Mouse (Mus musculus): ENCODE measurements around the gene Efemp2. TPM values are rescaled to one million over a fixed set of nuclear protein-coding genes. Genes with fewer than 3 reads are reported as not detected.
"Not testable (repeated sequence)": the region's sequence is repeated elsewhere in the genome, so short reads cannot be mapped to it uniquely, and the experiment has no call there.

Efemp2 gene
- polyA plus RNA-seq, 1 experiment from 2014 or later: 145 TPM

DNA sequence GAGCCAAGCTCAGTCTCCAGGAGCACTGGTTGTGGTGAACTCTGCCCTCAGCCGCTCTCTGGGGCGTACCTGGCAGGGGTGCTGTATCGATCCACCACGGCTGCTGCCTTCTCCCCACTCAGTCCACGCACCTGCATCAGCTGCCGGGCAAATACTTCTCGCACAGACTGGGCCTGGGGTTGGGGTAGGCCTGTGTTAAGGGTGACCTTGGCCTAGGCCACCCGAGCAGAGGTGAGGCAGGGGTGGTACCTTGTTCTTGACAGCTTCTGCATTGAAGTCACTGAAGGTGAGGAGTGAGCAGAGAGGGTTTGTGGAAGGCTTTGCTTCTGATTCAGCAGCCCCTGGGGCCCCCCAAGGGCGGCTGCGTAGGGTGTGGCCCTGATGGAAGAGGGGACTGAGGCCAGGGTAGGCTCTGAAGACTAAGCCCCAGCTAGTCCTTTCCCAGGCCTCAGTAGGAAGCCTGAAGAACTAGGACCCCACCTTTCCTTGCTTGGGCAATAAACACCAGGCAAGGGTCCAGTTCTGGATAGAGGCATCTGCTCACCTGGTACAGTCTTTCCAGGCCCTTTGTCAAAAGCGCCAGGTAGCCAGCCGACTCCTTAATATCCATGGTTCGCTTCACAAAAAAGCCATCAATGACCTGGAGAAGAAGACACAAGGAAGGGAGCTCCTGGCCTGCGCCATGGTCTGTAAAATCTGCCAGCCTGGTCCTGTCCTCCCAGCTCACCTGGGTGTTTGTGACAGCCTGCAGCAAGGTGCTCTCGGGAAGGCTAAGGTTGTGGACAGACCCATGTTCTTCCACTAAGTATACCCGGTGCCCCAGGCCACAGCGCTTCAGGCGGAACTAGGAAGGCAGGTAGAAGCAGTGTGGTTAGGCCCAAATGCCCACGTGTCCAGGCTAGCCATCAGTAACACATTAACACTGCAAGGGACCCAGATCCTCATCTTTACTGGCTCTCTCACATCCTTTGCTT, 9.9 kb downstream of the Efemp2 start:
- Histone ChIP-seq H3K9ac (no peak overlapping the region), H3K36me3 (peaks cover 73% of the 10 kb centered on the region), H3K9me3 (no peaks in the 10 kb centered on the region), H3K4me1 (peaks cover 14% of the 10 kb centered on the region), H3K4me2 (replicated peaks) (no peak overlapping the region), H3K27me3 (no peaks in the 10 kb centered on the region), H3K27ac (no peak overlapping the region), H3K4me3 (no peak overlapping the region)
- no peak for ATAC-seq (ENCODE audit: insufficient number of reproducible peaks, insufficient read depth, low FRiP score, low TSS enrichment)
- 92% methylated on average over 19 of the region's 19 CpGs for WGBS

DNA sequence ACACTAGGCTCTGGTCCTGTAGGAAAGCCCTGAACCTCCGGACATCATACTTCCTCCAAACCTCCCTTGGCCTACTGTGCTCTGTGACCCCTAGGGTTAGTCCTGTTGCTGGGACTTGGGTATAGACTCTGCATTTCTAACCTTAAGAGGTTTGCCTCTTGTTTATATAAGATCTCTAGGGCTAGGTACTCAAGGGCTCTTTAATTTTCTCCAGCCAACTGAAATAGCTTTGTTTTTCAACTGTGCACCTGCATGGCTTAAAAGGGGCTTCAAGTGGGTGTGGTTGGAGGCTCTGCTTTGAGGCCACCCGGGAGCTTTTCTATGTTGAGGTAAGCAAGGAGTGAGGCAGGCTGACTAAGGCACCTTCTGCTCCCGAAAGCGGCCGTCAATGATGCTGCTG, 10.7 kb downstream of the Efemp2 start:
- peaks cover 66% of the 10 kb centered on the region for H3K36me3 ChIP-seq
- no peak overlapping the region for H3K9ac ChIP-seq
- H3K9me3 ChIP-seq: no peaks in the 10 kb centered on the region
- ATAC-seq (ENCODE audit: insufficient number of reproducible peaks, insufficient read depth, low FRiP score, low TSS enrichment): no peak
- 94% methylated on average over 5 of the region's 5 CpGs for WGBS
- H3K27me3 ChIP-seq: no peaks in the 10 kb centered on the region
- no peak overlapping the region for H3K27ac ChIP-seq
- H3K4me1 ChIP-seq: peaks cover 14% of the 10 kb centered on the region
- H3K4me2 ChIP-seq (replicated peaks): no peak overlapping the region
- H3K4me3 ChIP-seq: no peak overlapping the region

DNA sequence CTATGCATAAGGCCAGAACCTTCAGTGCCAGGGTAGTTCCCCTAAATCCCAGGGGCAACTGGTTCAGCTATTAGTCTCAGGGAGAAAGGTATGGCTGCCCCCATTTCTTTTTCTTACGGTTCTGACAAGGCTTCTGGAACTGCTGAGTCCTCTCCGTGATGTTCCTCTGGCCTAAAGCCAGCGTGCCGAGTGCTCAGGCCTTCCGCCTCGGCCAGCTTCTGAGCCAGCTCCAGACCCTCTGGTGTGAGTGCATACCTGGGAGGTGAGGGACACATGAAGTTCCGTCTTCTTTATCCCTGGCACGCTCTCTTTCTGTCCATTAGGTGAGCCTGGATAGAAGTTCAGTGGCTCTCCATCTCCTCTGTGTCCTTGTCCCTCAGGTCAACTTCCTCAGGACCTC, 11.6 kb downstream of the Efemp2 start:
- H3K4me1 ChIP-seq: peaks cover 14% of the 10 kb centered on the region
- H3K27ac ChIP-seq: no peak overlapping the region
- no peak for ATAC-seq (ENCODE audit: insufficient number of reproducible peaks, insufficient read depth, low FRiP score, low TSS enrichment)
- H3K9me3 ChIP-seq: no peaks in the 10 kb centered on the region
- no peak overlapping the region for H3K9ac ChIP-seq
- no peaks in the 10 kb centered on the region for H3K27me3 ChIP-seq
- H3K36me3 ChIP-seq: peaks cover 59% of the 10 kb centered on the region
- H3K4me3 ChIP-seq: no peak overlapping the region
- 93% methylated on average over 8 of the region's 8 CpGs for WGBS
- no peak overlapping the region for H3K4me2 ChIP-seq (replicated peaks)

DNA sequence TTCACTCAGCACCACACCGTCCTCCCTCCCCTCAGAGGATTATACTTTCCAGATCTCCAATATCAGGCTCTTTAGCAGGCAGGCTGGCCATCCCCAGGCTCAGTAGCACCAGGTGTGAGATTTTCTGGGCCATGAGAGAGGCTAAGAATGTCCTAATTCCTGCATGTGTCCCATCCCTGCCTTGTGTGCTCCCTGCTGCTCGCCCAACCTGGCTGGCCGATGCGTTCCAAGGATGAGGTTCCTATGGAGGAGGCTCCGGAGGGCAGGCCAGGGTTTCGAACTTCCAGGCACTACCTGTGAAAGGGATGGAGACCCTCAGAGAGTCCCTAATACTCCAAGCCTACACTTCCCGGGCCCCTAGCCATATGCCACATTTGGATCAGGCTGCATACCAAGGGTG, 12.1 kb downstream of the Efemp2 start:
- no peak overlapping the region for H3K27ac ChIP-seq
- H3K9me3 ChIP-seq: no peaks in the 10 kb centered on the region
- no peak overlapping the region for H3K9ac ChIP-seq
- 91% methylated on average over 7 of the region's 7 CpGs for WGBS
- peaks cover 14% of the 10 kb centered on the region for H3K4me1 ChIP-seq
- H3K4me3 ChIP-seq: no peak overlapping the region
- peaks cover 55% of the 10 kb centered on the region for H3K36me3 ChIP-seq
- H3K4me2 ChIP-seq (replicated peaks): no peak overlapping the region
- no peak for ATAC-seq (ENCODE audit: insufficient number of reproducible peaks, insufficient read depth, low FRiP score, low TSS enrichment)
- no peaks in the 10 kb centered on the region for H3K27me3 ChIP-seq

DNA sequence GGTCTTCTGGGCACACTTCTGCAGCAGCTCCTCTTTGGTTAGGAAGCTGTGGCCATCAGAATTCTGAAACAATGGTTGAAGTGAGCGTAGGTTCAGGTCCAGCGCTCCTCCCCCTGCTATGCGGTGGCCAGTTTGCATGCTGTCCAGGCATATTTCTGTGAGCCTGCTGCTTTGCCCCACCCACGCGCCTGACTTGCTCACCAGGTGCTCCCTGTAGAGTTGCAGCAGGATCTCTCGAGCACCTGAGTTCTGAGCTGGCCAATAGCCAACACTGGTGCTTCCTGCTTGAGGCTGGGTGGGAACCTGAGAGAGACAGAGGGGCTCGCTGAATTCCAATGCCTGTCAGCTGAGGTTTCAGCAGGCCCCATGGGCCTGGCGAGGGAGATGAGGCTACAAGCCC, 12.5 kb downstream of the Efemp2 start:
- Histone ChIP-seq H3K9ac (no peak overlapping the region), H3K27ac (no peak overlapping the region), H3K4me2 (replicated peaks) (0 out of 2 replicates have a peak overlapping the region, but pooled peaks have one; percentile 81), H3K36me3 (peaks cover 50% of the 10 kb centered on the region), H3K4me3 (no peak overlapping the region), H3K27me3 (no peaks in the 10 kb centered on the region), H3K9me3 (no peaks in the 10 kb centered on the region), H3K4me1 (peaks cover 14% of the 10 kb centered on the region)
- no peak for ATAC-seq (ENCODE audit: insufficient number of reproducible peaks, insufficient read depth, low FRiP score, low TSS enrichment)
- 80% methylated on average over 8 of the region's 8 CpGs for WGBS

DNA sequence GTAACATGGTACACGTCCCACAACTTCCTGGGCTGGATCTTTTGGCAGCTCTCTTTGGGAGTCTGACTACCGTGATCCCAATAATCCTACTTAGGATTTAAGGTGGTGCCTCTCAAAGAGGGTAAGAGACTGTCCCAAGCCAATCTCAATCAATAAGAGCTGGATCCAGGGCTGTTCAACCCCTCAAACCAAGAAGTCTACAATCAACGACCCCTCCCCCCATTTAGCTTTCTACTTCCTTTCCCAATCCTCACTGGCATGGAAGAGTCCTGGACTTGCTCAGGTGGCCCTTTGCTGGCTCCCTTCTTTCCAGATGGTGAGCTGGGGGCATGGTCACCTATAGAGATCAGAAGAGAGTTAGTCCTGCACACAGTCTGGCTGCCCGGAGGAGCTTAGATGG, 13.0 kb downstream of the Efemp2 start:
- ATAC-seq (ENCODE audit: insufficient number of reproducible peaks, insufficient read depth, low FRiP score, low TSS enrichment): no peak
- Histone ChIP-seq H3K4me2 (replicated peaks) (peak overlapping the region; percentile 81), H3K27ac (0 out of 2 replicates have a peak overlapping the region, but pooled peaks have one; percentile 98), H3K9ac (no peak overlapping the region), H3K36me3 (peaks cover 46% of the 10 kb centered on the region), H3K4me1 (peaks cover 15% of the 10 kb centered on the region), H3K4me3 (0 out of 2 replicates have a peak overlapping the region, but pooled peaks have one; percentile 51), H3K27me3 (no peaks in the 10 kb centered on the region), H3K9me3 (no peaks in the 10 kb centered on the region)
- WGBS: 91% methylated on average over 4 of the region's 4 CpGs

DNA sequence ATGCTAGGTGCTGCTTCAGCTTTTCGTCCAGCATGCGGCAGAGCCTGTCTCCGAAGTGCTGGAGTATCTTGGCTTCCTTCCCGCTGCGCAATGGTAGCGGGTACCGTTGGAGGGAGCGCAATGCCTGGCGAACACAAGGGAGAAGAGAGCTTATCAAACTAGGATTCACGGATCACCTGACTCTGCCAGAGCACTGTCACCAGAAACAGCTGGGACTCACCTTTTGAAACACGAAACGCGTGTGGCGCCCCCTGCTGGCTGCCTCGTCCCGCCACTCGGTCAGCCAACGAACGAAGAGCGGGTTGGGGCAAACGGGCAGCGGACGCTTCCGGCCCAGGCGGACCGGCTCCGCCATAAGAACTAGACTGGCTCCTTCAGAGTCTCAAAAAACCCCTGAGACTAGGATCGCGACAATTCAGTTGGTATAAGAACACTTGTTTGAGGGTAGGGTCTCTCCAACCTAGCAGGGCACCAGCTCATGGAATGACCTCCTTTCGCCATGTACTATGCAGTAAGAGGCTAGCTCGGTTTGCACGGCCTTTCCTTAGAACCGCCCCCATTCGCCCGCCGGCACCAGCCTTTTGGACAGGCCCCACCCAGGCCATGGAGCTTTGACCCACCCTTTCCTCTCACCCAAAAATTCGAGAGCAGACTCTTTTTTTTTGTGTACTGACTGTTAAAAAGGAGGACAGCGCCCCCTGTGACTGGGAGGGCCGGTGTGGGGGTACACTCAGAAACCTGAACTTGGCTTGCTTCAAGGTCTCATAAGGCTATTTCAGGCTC, 14.2 kb downstream of the Efemp2 start, which contains the start of gene Mus81:
Mus81 (minus strand) TSS at position 635 of the 783 bp plus-strand sequence.
- Histone ChIP-seq H3K4me2 (replicated peaks) (peak within 1 kb of the TSS; percentile 81), H3K4me1 (peaks cover 25% of the 10 kb centered on the region), H3K4me3 (peak within 1 kb of the TSS; percentile 51), H3K9ac (peak within 1 kb of the TSS; percentile 65), H3K27me3 (no peaks in the 10 kb centered on the region), H3K9me3 (no peaks in the 10 kb centered on the region), H3K27ac (peak within 1 kb of the TSS; percentile 98), H3K36me3 (peaks cover 44% of the 10 kb centered on the region)
- WGBS: under 1% methylated on average over 39 of the region's 39 CpGs
- peak; percentile 70 for ATAC-seq (ENCODE audit: insufficient number of reproducible peaks, insufficient read depth, low FRiP score, low TSS enrichment)

DNA sequence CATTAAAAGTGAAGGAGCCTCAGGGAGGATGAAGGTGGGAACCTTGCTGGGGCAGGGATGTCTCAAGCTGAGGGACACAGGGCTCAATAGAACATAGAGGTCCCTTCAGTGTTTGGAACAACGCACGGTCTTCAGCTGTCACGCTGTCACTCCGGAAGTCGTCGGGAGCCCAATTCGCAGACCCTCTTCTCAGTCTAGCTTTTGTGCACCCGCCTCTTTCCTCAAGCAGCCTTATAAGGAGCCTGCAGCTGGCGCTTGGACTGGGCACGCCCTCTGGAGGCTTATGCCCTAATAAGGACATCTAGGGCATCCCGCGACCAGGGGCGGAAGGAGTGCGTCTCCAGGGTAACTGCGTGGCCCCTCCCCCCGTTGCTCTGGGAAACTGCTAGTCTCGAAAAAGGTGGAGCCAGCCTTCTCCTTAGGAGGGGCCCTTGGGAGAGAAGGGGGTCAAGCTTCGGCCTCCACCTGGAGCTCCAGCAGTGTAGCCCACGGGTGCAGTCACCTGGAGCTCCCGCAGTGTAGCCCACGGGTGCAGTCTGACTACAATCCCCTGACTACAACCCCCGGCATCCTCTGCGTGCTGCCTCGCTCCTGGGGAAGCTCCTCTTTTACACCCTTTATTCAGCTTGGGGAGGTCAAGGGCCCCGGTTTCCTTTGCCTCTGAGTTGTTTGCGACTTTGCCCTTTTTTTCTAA, 15.3 kb downstream of the Efemp2 start:
- Histone ChIP-seq H3K4me1 (peaks cover 25% of the 10 kb centered on the region), H3K4me3 (peak overlapping the region; percentile 51), H3K27ac (peak overlapping the region; percentile 98), H3K9ac (peak overlapping the region; percentile 53), H3K27me3 (no peaks in the 10 kb centered on the region), H3K36me3 (peaks cover 44% of the 10 kb centered on the region), H3K4me2 (replicated peaks) (peak overlapping the region; percentile 81), H3K9me3 (no peaks in the 10 kb centered on the region)
- ATAC-seq (ENCODE audit: insufficient number of reproducible peaks, insufficient read depth, low FRiP score, low TSS enrichment): peak; percentile 89
- 0% methylated on average over 26 of the region's 26 CpGs for WGBS

DNA sequence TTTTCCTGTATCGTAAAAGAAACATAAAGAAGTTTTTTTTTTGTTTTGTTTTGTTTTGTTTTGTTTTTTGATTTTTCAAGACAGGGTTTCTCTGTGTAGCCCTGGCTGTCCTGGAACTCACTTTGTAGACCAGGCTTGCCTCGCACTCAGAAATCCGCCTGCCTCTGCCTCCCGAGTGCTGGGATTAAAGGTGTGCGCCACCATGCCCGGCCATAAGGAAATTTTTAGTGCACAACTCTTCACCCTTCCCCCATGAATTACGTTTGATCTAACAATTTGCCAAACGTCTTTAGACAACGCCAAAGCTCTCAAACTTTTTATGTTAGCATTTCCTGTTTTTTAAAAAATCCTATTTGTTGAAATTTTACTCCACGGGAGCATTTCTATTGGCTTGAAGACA, 16.0 kb downstream of the Efemp2 start:
- Histone ChIP-seq H3K36me3 (peaks cover 44% of the 10 kb centered on the region), H3K4me1 (peaks cover 25% of the 10 kb centered on the region), H3K4me2 (replicated peaks) (peak overlapping the region; percentile 81), H3K27ac (peak overlapping the region; percentile 98), H3K4me3 (peak overlapping the region; percentile 98; the same call in 1 of the 2 replicates)
- not testable (repeated sequence) for ATAC-seq (ENCODE audit: insufficient number of reproducible peaks, insufficient read depth, low FRiP score, low TSS enrichment); H3K9me3 ChIP-seq; H3K27me3 ChIP-seq; H3K9ac ChIP-seq
- 53% methylated on average over 10 of the region's 10 CpGs for WGBS

DNA sequence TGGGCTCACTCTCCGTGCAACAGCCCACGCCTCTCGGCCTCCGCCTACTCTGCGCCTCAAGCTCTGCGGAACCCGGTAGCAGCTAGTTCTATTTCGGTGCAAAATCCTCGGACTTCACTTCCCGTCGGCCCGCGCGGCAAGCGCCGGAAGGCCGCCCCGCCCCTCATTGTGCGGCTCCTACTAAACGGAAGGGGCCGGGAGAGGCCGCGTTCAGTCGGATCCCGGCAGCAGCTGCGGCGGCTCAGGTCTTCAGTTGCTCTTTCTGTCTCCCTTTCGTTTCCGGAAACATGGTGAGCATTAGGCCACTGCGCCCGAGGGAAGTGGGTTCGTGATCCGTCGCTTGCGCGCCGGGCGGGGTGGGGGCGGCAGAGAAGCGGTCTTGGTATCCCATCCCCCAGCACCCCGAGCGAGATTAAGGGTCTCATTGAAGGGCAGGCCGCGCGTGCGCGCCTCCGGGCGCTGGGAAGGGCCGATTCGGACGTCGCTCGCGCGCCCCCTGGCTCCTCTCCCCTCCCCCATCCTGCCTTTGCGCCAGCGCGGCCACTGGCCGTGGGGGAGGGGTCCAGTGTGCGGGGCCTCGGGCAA, 16.7 kb downstream of the Efemp2 start, which contains the start of gene Cfl1:
Cfl1 (plus strand) TSS at position 143 of the 585 bp plus-strand sequence.
- peaks cover 25% of the 10 kb centered on the region for H3K4me1 ChIP-seq
- H3K27ac ChIP-seq: peak within 1 kb of the TSS; percentile 98
- H3K36me3 ChIP-seq: peaks cover 41% of the 10 kb centered on the region
- H3K4me3 ChIP-seq: peak within 1 kb of the TSS; percentile 98
- H3K27me3 ChIP-seq: no peaks in the 10 kb centered on the region
- H3K9ac ChIP-seq: peak within 1 kb of the TSS; percentile 97
- H3K4me2 ChIP-seq (replicated peaks): peak within 1 kb of the TSS; percentile 81
- H3K9me3 ChIP-seq: no peaks in the 10 kb centered on the region
- WGBS: under 1% methylated on average over 62 of the region's 62 CpGs
- ATAC-seq (ENCODE audit: insufficient number of reproducible peaks, insufficient read depth, low FRiP score, low TSS enrichment): peak; percentile 38; the same call in 1 of the 2 replicates
